ENCODE assay signal across 19 mouse cellular contexts in genomic region chr3:79205112-79205511, GRCm38 (mm10).
DNase-seq lines count a peak whose midpoint lies in the region; ATAC-seq and TF ChIP-seq lines count a peak whose summit lies in the region.
"Had no signal": no experiment of that assay in that cellular context is flagged by ENCODE, and none has a peak within 500 bp of the region (broad histone marks: within the 10 kb centered on the region; RNA-seq: fewer than 3 reads in every experiment).

No protein-coding gene starts in this region.

- H3K9me3 ChIP-seq in kidney, postnatal 0 days (replicated peaks; ENCODE audit: low read length): no peaks in the 10 kb centered on the region
- H3K9me3 ChIP-seq: forebrain, embryonic 12.5 days; G1E; heart, embryonic 13.5 days; hindbrain, embryonic 15.5 days had no signal

- H3K36me3 ChIP-seq in kidney, postnatal 0 days (ENCODE audit: insufficient read depth, low read length): no peaks in the 10 kb centered on the region
- H3K36me3 ChIP-seq in thymus, adult 2 months (ENCODE audit: control insufficient read depth, insufficient read depth, low read length): no peaks in the 10 kb centered on the region
- H3K36me3 ChIP-seq: hindbrain, embryonic 15.5 days had no signal

- no peak for TF ChIP-seq POLR2A in thymus, adult 2 months (IDR thresholded peaks at IDR 0.05; ENCODE audit: control insufficient read depth, extremely low read depth, insufficient read depth, low read length, poor library complexity)

- H3K4me3 ChIP-seq in gastrocnemius, adult 2 months: no peak overlapping the region
- no peak overlapping the region for H3K4me3 ChIP-seq in kidney, postnatal 0 days (replicated peaks; ENCODE audit: low read depth, low read length)
- no peak overlapping the region for H3K4me3 ChIP-seq in thymus, adult 2 months (ENCODE audit: control insufficient read depth, insufficient read depth, low read length)
- H3K4me3 ChIP-seq: forebrain, embryonic 12.5 days; heart, embryonic 13.5 days; hindbrain, embryonic 15.5 days had no signal

- H3K27me3 ChIP-seq in kidney, postnatal 0 days (ENCODE audit: insufficient read depth, low read length): no peaks in the 10 kb centered on the region
- H3K27me3 ChIP-seq in thymus, adult 2 months (ENCODE audit: control insufficient read depth, insufficient read depth, low read length): no peaks in the 10 kb centered on the region
- H3K27me3 ChIP-seq: forebrain, embryonic 12.5 days; heart, embryonic 13.5 days; hindbrain, embryonic 15.5 days had no signal

- WGBS in kidney, postnatal 0 days: 34% methylated on average over 3 of the region's 3 CpGs
- 21% methylated on average over 3 of the region's 3 CpGs for WGBS in thymus, adult 2 months

- peak; percentile 33 for TF ChIP-seq CTCF in gastrocnemius, adult 2 months (IDR thresholded peaks at IDR 0.05)
- TF ChIP-seq CTCF in kidney, postnatal 0 days (IDR thresholded peaks at IDR 0.05; ENCODE audit: low read depth): peak; percentile 20; the same call in 1 of the 2 replicates
- TF ChIP-seq CTCF in thymus, adult 2 months (IDR thresholded peaks at IDR 0.05; ENCODE audit: borderline replicate concordance, control insufficient read depth, extremely low read depth, insufficient read depth, low read length, poor library complexity): no peak

- peak overlapping the region; percentile 81 for H3K27ac ChIP-seq in gastrocnemius, adult 2 months
- H3K27ac ChIP-seq in kidney, postnatal 0 days: no peak overlapping the region
- no peak overlapping the region for H3K27ac ChIP-seq in thymus, adult 2 months (ENCODE audit: control insufficient read depth, insufficient read depth, low read length)
- H3K27ac ChIP-seq: forebrain, embryonic 12.5 days; heart, embryonic 13.5 days; hindbrain, embryonic 15.5 days had no signal

- intact Hi-C loops in gastrocnemius, adult 2 months (cut with DNase I): loop anchor here (2.0 kb wide), 1 partner anchor 14 kb away; no protein-coding TSS in a partner anchor
- intact Hi-C loops in gastrocnemius, postnatal 36 days (cut with DNase I): no loop called here

- no peak overlapping the region for H3K4me2 ChIP-seq in kidney, postnatal 0 days (ENCODE audit: low read length)
- H3K4me2 ChIP-seq: forebrain, embryonic 12.5 days; heart, embryonic 13.5 days; hindbrain, embryonic 15.5 days had no signal

- H3K4me1 ChIP-seq in kidney, postnatal 0 days (replicated peaks; ENCODE audit: insufficient read depth, low read length): no peaks in the 10 kb centered on the region
- peaks cover 16% of the 10 kb centered on the region for H3K4me1 ChIP-seq in thymus, adult 2 months (replicated peaks; ENCODE audit: control insufficient read depth, insufficient read depth, low read length)

- H3K9ac ChIP-seq in kidney, postnatal 0 days (ENCODE audit: low read depth, low read length): no peak overlapping the region
- H3K9ac ChIP-seq: forebrain, embryonic 12.5 days; heart, embryonic 13.5 days; hindbrain, embryonic 15.5 days had no signal

- no peak for DNase-seq in gastrocnemius, adult 2 months
- no peak for DNase-seq in gastrocnemius, postnatal 36 days
- no peak for DNase-seq in kidney, postnatal 0 days (ENCODE audit: low spot score)
- no peak for DNase-seq in kidney, postnatal 4 days
- peak; percentile 16 for DNase-seq in thymus, postnatal 0 days (ENCODE audit: low spot score)
- no peak for DNase-seq in thymus, adult 2 months
- DNase-seq in adrenal gland, adult 18-20 months (ENCODE audit: low spot score in 2 of 2): no peak
- DNase-seq: adrenal gland, postnatal 36 days; B cell, adult 2 months; cerebellum, postnatal 36 days; kidney, postnatal 10 days; lung, postnatal 10 days; midbrain, embryonic 14.5 days; right cerebral cortex, postnatal 4 days; thymus, postnatal 4 days had no signal

- no peak for ATAC-seq in kidney, postnatal 0 days (replicated peaks; ENCODE audit: low FRiP score, low read depth)
